Mouse (Mus musculus): ENCODE results near the gene Itga11.

Gene Itga11

DNA sequence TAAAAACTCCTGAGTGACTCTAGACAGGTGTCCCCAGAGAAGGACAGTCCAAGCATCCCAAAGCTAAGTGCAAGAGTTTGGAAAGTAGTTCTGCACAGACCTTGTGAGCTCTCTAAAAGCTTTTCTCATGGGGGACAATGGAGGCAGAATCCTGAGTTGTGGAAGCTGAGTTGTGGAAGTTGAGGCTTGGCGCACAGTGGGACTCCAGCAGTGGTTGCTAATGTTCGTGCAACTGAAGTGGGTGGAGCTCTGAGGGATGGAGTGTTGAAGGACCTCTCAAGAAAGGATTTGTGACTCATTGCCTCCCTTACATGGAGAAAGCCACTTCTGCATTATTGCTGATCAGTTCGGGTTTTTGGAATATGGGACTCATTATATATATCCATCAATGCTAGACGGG is 1.8 kb downstream of the Itga11 start:
- in situ Hi-C loops (cut with MboI; ENCODE audit: low sequenced_read_pairs): no loop called here

DNA sequence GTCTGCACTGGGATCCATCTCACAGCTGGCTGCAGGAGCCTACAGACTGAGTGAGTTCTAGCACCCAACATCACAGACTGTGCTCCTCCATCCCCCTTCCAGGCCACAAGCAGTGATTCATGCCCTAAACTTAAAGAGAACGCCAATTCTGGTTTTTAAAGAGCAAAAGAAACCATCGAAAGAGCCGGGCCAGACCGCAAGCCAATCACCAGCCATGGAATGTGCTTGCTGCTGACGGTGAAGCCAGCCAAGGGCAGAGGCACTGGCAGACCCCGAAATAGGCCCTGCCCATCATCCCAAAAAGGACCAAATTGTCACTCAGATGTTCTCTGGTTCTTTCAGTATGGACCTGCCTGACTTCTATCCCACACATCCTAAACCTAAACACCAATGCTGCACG is 6.7 kb downstream of the Itga11 start:
- in situ Hi-C loops (cut with MboI; ENCODE audit: low sequenced_read_pairs): no loop called here

DNA sequence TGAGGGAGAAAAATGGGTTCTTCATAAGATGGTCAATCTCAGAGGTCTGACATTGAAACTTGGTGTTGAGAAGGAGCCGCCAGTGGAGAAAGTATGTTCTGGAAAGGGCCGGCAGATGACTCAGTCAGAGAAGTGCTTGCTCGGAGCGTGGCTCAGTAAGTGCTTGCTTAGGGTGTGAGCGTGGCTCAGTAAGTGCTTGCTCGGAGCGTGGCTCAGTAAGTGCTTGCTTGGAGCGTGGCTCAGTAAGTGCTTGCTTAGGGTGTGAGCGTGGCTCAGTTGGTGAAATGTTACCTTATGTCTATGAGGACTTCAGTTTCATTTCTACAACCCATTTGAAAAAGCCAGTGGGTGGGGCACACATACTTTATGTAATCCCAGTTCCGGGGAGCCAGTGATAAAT is 12.1 kb downstream of the Itga11 start:
- in situ Hi-C loops (cut with MboI; ENCODE audit: low sequenced_read_pairs): no loop called here

DNA sequence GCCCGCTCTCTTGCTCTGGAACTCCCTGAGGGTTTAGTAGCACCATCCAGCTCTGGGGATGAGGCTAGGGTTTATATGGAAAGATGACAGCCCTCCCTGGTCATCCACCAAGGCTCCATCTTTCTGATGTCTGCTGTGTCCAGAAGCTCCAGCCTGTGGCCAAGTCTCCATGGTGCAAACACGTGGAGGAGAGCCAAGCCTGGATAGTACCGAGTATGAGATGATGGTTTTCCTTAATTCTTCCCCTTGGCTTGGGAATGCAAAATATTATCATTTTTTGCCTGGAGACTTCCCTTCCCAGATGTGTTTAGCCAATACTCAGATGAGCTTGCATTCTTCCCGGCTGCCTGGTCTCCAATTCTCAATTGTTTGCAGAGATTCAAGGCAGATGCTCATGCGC is 16.4 kb downstream of the Itga11 start:
- in situ Hi-C loops (cut with MboI; ENCODE audit: low sequenced_read_pairs): no loop called here

DNA sequence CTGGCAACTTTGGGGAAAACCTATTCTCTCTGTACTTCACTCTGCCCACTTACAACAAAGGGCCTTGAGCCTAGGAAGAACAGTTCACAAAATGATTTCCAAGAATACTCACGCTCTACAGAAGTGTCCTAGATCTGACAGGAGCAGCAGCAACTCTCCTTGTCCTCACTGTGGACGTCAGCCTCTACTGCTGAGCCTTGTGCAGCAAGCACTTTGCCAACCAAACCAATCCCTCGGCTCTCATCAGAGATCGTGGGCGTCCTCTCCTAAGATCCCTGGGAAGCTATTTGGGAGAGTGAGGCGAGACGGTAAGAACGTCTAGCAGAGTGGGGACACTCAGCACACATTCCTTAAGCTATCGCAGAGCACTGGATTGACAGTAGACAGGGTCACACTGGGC is 17.6 kb downstream of the Itga11 start:
- in situ Hi-C loops (cut with MboI; ENCODE audit: low sequenced_read_pairs): no loop called here

DNA sequence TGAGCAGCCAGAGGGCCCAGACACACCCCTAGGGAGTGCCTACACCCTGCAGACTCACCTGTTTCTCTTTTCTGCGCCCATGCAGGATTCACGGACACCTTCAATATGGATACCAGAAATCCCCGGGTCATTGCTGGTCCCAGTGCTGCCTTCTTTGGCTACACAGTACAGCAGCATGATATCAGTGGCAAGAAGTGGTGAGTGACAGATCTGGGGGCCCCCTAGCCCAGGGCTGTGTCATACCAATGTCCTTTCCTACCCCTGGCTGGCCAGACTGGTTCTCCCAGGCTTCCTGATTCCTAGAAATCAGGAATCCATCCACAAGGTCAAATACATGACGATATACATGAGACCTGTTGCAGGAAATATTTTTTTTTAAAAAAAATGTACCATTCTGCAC is 19.2 kb downstream of the Itga11 start:
- in situ Hi-C loops (cut with MboI; ENCODE audit: low sequenced_read_pairs): no loop called here

DNA sequence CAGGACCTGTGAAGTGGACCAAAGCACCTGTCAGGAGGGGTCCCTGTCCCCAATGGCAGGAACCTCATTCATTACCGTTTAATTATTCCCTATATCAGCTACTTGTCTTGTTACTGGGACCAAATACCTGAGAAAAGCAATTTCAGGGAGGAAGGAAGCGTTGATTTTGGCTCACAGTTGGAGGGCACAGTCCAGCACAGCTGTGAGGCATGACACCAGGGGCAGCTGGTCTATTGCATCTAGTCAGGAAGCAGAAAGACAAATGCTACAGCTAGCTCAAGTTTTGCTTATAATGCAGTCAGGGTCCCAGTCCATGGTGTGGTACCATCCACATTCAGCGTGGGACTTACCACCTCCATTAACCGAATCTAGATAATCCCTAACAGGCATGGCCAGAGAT is 29.6 kb downstream of the Itga11 start:
- in situ Hi-C loops (cut with MboI; ENCODE audit: low sequenced_read_pairs): no loop called here

DNA sequence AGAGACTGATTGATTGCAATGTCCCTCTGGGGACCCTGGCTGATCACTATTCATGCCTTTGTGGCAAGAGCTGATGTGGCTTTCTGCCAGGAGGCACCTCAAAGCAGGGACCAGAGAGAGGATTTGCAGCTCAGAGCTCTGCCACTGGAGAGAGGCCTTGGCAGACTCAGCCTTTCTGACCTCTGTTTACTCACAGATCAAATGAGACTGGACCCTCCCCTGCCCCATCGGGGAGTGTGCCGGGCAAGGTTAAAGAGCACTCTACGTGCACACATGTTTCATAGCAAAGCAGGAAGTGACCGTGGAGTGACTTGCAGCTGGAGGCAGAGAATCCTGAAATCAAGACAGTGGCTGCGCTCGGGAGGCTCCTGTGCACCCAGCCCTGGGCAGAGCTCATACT is 30.2 kb downstream of the Itga11 start:
- in situ Hi-C loops (cut with MboI; ENCODE audit: low sequenced_read_pairs): no loop called here

DNA sequence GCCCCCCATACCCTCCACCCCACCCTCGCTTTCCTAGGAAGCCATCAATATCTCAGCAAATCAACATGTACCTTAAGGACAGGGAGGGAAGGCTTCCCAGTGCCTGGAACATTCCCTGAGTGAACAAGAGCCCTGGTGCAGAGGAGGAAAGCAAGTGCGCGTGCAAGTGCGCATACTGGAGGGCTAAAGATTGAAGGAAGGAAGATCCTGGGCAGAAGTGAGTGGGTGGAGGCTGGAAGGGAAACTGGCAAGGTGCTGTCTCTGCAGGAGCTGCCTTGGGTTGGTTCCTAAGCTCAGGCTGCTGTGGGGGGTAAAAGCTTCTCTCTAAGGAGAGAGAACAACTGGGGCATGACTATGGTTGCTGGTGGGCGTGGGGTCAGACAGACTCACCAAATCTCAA is 32.4 kb downstream of the Itga11 start:
- in situ Hi-C loops (cut with MboI; ENCODE audit: low sequenced_read_pairs): no loop called here

DNA sequence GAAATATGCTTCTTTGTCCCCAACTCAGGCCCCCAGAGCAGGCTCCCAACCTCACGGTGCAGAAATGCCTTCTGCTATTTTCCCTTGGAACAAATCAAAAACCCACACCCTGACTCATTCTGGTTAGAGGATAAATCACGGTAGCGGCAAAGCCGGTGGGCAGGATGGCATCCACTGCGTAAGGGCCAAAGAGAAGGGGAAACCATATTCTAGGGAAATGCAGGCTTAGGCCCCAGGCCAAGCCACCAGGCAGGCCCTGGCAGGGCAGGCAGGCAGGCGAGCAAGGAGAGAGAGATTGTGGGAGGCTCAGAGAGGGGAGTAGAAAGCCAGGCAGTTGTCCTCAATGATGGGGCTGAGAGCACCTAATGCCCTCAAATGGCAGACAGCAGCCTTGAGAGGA is 34.7 kb downstream of the Itga11 start:
- in situ Hi-C loops (cut with MboI; ENCODE audit: low sequenced_read_pairs): no loop called here

DNA sequence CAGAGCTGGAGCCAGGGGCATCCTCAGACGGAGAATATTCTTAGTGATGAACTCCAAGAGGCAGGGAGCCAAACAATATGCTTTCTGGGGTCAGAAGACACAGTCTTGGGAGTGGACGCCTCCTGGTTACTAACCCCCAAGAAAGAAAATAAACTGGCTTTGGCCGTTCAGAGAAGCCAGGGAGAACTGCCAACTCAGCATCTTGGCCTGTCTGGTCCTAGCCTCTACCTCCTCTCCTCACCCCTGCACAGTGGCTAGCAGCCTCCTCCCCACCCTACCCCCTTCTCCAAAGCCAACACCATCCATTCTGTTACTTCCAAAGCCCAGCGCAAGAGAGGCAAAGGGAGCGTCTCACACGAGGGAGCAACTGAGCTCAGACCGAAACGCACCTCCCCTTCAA is 35.4 kb downstream of the Itga11 start:
- in situ Hi-C loops (cut with MboI; ENCODE audit: low sequenced_read_pairs): no loop called here

DNA sequence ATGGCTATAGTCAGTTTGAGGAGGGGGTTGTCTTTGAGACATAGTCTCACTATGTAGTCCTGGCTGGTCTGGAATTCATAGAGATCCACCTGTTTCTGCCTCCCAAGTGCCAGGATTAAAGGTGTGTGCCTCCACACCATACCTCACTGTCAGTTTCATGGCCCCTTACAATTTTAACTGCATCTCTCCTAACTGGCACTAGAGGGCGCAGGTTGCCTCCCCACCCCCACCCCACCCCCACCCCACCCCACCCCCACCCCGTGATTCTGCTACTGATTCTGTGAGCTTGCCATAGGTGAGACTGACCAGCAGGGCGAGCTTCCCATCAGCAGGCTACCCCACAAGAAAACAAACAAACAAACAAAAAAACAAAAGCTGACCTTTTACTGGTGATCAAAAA is 36.7 kb downstream of the Itga11 start:
- in situ Hi-C loops (cut with MboI; ENCODE audit: low sequenced_read_pairs): no loop called here

DNA sequence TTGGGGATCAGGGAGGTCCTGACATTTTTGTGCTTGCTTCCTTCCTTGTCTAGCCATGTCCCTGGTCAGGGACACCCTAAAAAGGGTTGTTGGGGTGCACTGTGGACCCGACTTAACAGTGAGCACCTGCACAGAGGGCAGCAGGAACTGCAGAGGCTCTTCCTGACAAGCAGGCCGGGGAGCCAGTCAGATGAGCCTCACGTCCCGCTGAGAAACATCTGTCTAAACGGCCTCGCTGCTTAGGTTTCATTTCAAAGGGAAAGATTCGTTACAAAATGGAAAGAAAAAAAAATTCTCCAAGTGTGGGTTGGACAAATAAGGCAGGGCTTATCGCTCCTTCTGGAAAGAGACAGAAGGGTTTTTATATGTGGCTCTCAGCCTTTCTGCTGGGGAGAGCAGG is 40.4 kb downstream of the Itga11 start:
- in situ Hi-C loops (cut with MboI; ENCODE audit: low sequenced_read_pairs): no loop called here

DNA sequence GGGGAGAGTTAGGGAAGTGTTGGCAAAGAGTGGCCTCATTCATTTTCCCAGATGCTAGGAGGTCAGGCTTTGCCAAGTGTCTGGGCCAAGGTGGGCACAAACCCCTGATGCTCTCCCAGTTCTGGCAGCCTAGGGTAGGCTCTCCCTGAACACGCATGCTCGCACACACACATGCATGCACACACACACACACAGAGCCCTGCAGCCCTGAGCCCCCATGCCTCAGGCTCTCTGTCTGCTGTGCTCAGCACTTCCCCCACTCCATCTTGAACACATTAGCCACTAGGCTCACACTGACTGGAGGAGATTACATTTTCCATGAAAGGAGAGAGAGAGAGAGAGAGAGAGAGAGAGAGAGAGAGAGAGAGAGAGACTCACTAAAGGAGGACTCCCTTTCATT is 44.2 kb downstream of the Itga11 start:
- in situ Hi-C loops (cut with MboI; ENCODE audit: low sequenced_read_pairs): no loop called here

DNA sequence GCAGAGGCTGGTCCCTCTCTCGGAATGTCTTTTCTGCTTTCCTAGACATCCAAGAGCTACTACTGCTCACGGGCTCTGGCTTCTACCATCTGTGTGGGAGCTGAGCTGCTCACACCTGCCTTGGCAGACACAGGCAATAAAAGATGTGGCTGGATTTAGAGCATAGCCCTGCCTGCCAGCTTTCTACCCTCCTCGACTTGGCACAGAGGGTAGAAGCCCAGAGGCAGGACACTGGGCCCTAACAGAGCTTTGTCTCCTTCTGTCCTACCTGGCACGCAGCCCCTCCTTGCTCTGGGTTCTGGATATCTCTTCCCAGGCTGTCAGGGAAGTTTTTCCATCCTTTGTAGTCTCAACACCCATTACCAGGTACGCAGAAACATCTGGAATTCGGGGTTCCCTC is 45.1 kb downstream of the Itga11 start:
- in situ Hi-C loops (cut with MboI; ENCODE audit: low sequenced_read_pairs): no loop called here

DNA sequence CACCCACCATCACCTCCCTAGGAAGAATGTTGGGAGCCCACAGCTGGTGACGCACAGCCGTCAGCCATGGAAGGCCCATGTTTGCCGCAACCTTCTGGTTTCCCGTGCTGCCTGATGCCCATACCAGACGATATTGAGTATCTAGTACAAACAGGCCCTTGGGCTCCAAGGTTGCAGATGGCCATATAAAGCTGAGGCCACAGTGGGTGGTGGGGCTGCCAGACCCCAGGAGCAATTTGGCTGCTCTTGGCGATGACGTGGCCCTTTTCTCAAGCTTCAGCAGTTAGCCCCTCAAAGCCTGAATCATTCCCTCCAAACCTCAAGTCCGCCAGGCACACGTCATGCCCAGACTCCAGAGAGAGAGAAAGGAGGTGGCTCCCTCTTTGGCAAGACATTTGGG is 46.5 kb downstream of the Itga11 start:
- in situ Hi-C loops (cut with MboI; ENCODE audit: low sequenced_read_pairs): no loop called here

DNA sequence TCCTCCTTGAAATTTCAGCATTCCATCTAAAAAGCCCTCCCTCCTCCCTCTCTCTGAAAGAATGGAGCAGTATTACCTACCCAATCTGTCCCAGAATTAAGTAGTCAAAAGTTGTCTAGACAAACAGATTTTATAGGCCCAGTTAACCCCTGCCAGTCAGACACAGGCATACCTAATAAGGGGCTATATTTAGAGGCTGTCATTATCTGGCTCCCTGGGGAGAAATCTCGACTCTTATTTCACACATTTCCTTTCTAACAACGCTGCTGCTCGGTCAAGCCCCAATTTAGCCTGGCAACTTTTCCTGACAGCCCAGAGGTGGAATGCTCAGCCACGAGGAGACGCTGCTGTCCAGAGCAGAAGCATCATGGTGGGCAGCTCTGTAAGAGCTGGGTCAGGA is 47.6 kb downstream of the Itga11 start:
- in situ Hi-C loops (cut with MboI; ENCODE audit: low sequenced_read_pairs): no loop called here

DNA sequence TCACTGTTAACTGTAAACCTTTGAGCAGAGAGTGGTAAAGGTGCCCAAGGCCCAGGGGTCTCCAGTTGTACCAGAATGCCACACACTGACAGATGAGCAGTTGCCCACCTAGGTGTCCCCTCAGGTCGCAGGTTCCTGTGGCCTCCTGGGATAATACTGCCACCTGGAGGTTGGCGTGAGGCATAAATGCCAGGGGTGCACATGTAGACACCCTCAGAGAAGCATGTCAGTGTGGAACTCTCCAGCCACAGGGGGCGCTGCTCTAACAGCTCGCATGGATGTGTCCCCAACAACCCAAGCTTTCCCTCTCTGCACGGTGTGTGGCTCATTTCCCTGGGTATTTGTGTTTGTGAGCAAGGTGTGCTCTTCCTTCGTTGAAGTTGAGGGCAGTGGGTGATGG is 48.8 kb downstream of the Itga11 start:
- in situ Hi-C loops (cut with MboI; ENCODE audit: low sequenced_read_pairs): no loop called here

DNA sequence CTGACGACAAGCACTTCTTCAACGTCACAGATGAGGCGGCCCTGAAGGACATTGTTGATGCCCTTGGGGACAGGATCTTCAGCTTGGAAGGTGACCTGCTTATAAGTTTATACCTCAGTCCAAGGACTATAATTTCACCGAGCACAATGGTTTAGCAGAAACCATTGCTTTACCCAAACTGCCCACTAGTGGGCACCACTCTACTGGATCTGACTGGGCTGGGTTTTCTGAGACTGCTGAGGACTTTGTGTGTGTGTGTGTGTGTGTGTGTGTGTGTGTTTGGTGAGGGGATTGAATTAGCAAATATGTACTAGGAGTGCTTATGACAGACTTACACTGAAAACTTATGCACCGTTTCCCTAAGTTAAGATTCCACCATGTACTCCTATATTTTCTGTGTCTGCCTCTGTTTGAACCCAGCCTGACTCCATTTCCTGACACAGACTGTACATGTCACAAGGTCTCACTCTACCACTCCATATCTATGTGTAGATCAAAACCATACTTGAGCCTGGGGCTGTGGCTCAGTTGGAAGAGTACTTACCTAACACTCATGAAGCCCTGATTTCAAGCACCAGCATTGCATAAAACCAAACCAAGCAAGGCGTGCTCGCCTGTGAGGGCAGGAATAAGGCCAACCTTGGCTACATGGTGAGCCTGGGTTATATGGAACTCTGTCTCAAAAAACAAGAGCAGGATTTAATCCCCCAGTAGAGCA is 67.1 kb downstream of the Itga11 start:
- in situ Hi-C loops (cut with MboI; ENCODE audit: low sequenced_read_pairs): no loop called here

DNA sequence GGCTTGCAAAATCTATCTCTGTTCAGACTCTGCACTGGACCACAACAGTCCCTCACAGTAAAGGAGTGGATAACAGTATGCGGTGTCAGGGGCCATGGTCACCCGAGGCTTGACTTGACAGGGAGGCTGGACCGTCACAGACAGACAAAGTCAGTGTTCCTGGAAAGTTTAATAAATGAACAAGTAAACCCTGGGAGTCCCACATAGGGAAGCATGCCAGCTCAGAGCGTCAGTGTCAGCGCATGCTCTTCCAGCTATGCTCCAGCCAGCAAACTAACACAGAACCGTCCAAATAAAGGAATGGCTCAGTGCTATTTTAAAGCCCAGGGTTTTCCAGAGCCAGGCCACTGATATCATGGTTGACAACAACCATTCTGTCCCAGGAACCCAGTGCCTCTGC is 69.0 kb downstream of the Itga11 start:
- in situ Hi-C loops (cut with MboI; ENCODE audit: low sequenced_read_pairs): no loop called here

DNA sequence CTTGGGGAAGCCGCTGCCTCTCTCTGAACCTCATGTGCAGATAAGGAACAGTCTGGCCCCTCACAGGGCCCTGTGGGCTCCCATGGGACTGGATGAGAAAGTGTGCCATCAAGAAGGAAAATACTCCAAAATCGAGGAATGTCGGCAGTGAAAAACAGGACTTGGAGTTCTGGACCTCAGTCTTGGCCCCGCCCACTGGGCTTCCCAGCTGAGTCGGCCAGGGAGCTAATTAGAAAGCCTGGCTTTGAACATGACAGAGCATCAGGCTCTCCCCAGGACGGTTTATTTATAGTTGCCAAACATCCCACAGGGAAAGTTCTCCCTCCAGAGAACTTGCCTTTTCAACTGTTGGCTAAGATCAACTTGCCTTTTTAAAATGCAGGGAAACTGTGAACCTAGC is 72.0 kb downstream of the Itga11 start:
- in situ Hi-C loops (cut with MboI; ENCODE audit: low sequenced_read_pairs): no loop called here

DNA sequence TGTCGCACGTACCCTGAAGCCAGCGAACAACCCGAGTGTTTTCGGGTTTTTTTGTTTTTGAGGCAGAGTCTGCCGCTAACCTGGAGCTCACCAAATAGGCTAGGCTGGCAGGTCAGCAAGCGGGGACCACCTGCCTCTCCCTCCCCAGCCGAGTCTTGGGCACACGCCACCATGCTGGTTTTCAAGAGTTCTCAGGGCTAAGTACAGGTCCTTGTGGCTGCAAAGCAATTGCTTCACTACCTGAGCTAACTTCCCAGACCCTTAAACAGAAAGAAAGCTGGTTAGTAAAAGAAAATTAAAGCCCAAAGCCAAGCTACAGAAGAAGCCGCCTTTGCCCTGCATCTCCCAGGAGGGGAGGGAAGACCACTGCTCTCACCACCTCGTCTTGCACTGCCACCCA is 72.8 kb downstream of the Itga11 start:
- in situ Hi-C loops (cut with MboI; ENCODE audit: low sequenced_read_pairs): no loop called here

DNA sequence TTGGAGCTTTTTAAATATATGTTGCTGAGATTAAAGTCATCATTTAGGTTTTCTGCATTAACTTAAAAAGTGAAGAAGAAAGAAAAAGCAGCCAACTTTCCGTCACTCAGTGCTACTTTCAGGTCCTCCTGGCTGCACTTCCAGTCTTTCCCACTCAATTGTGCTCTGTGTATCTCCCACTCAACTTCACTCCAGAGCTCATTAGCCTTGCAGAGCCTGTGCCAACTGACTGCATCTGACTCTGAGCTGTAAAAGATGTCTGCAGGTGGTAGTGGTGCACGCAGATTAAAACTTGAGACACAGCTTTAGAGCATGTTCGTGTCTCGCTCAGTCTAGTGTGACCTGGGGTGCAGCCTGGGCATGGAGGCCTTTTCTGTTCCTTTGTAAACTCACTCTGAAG is 80.7 kb downstream of the Itga11 start:
- in situ Hi-C loops (cut with MboI; ENCODE audit: low sequenced_read_pairs): no loop called here

DNA sequence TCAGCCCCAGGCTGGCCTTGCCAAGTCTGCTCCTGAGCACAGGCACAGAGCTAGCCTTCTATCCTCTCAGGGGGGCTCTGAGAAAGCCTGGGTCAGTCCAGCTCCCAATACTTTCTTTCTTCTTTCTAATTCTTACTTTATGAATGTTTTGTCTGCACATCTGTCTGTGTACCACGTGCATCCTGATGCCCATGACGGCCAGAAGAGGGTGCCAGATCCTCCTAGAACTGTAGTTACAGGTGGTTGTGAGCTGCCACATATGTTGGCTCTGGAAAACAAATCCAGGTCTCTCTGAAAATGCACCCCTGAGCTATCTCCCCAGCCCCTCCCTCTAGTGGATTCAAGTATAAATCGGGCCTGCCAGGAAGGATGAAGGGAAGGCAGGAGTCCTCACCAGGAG is 82.0 kb downstream of the Itga11 start:
- in situ Hi-C loops (cut with MboI; ENCODE audit: low sequenced_read_pairs): no loop called here

Data from CH12F3 (cell line).